Mouse (Mus musculus): ENCODE results near the gene Ak4. TPM values are rescaled to one million over a fixed set of nuclear protein-coding genes. Genes with fewer than 3 reads are reported as not detected.

The Ak4 gene
- polyA plus RNA-seq, 1 experiment from 2014 or later, result 10.1 TPM

- H3K36me3 ChIP-seq (ENCODE audit: control insufficient read depth, insufficient read depth, low read length), result no peaks in the 10 kb centered on the region
- WGBS, result 95% methylated on average over 14 of the region's 14 CpGs
- H3K9me3 ChIP-seq (ENCODE audit: control insufficient read depth, low read depth, low read length), result no peaks in the 10 kb centered on the region
- H3K9ac ChIP-seq (replicated peaks; ENCODE audit: low read depth, low read length), result no peak overlapping the region
- no peak overlapping the region for H3K27ac ChIP-seq (ENCODE audit: low read length)
- H3K4me2 ChIP-seq (replicated peaks; ENCODE audit: low read depth, low read length), result no peak overlapping the region
- H3K4me1 ChIP-seq (ENCODE audit: control insufficient read depth, insufficient read depth, low read length), result no peaks in the 10 kb centered on the region
- H3K27me3 ChIP-seq (ENCODE audit: control insufficient read depth, insufficient read depth, low read length), result no peaks in the 10 kb centered on the region
- ATAC-seq (ENCODE audit: insufficient number of reproducible peaks, insufficient read depth, low FRiP score, low read depth), result no peak
- H3K4me3 ChIP-seq (ENCODE audit: low read depth, low read length), result no peak overlapping the region
Observed at GRCm38 (mm10) chr4:101515853-101516252, 96.8 kb downstream of the Ak4 start.

Other genes starting within 250 kb of the Ak4 start
- gene Jak1, start 154.0 kb upstream of the Ak4 start, polyA plus RNA-seq (2014; fragmentation: Nextera tagmentation; extraction: Ambion mirVana), result 108 and 135 TPM in 2 replicates
- 2.4 and 2.8 TPM in 2 replicates for gene Dnajc6, start 77.4 kb downstream of the Ak4 start, polyA plus RNA-seq (2014; fragmentation: Nextera tagmentation; extraction: Ambion mirVana)
- 90.1 and 92.3 TPM in 2 replicates for gene Leprot, start 228.4 kb downstream of the Ak4 start, polyA plus RNA-seq (2014; fragmentation: Nextera tagmentation; extraction: Ambion mirVana)

All from stomach, embryonic 14.5 days (tissue).